Mouse (Mus musculus) T-helper 1 cell (primary cell): ENCODE measurements around the gene Atg16l1.

Experiments used
- in situ Hi-C: fragments of 300-600 bp; cut with MboI, MseI; formaldehyde crosslinking; loops from one replicate; pipeline ENCODE4 v1.15.1; 2025; ENCODE audit warnings: high pct_unique_total_duplicates

The Atg16l1 gene

GRCm38 (mm10) chr1:87829621-87830211, 74.0 kb downstream of the Atg16l1 start:
- in situ Hi-C loops, result loop anchor here (5.0 kb wide), 1 partner anchor 378 kb away; the partner anchor contains the start of gene Dnajb3

GRCm38 (mm10) chr1:87836453-87836852, 80.8 kb downstream of the Atg16l1 start:
- in situ Hi-C loops, result no loop called here

GRCm38 (mm10) chr1:87837018-87837417, 81.3 kb downstream of the Atg16l1 start:
- in situ Hi-C loops, result no loop called here

GRCm38 (mm10) chr1:87840411-87841208, 84.9 kb downstream of the Atg16l1 start:
- in situ Hi-C loops, result no loop called here
